Mouse (Mus musculus) cortical plate, adult 2 months (tissue): ENCODE results near the gene Nrd1.

ENCODE experiments used
- CTCF ChIP-seq: fragments of 200-500 bp; IDR thresholded peaks from 2 replicates; pipeline ENCODE4 v1.5.1; 2011; ENCODE audit warnings: mild to moderate bottlenecking, control low read depth, low read length; ENCODE audit not compliant: insufficient read depth; ENCODE audit errors: extremely low read depth
- POLR2A ChIP-seq: fragments of 200-500 bp; IDR thresholded peaks from 2 replicates; pipeline ENCODE4 v1.6.1; 2011; ENCODE audit warnings: mild to moderate bottlenecking, low read length, control low read depth; ENCODE audit not compliant: insufficient read depth; ENCODE audit errors: extremely low read depth

DNA sequence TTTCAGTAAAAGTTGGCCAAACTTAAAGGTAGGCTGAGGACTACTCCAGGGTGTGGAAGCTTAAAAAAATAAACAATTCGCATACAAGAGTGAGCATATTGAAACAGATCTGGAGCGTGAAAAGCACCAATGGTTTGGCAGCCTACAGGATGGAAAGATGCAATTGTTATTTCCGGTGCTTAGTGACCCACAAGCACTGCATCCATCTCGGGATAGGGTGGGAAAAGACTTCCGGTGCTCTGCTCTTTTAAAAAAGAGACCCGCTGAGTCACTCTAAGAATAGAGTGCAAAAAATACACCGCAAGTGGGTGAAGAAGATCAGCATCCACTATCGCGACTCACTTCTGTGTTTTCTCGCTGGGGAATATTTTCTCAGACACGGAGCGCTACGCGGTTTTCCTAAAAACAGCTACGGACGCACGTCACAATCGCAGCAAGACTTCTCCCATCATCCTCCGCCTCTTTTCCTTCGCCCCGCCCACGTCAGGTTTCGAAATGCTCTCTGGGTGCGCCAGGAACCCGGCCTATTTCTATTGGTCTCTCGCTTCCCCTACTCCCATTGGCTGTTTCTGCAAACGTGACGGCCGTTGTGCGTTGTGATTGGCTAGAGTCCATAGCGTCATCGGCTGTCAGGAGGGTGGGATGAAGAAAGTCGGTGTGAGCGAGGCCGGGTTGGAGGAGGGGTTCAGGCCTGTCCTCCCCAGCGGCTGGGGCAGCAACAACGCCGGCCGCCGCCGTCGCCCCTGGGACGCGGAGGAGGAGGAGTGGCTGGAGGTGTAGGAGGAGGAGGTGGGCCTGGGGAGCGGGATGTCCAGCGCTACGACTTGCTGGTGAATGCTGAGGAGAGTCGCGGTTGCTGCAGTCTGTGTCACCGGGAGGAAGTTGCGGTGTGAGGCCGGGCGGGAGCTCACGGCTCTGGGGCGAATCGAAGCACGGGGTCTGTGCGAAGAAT is at the start of gene Nrd1:
- TF ChIP-seq POLR2A (peak; percentile 79), CTCF (no peak)
